Mouse (Mus musculus): Measurements from ENCODE around the gene Ssrp1. TPM values are rescaled to one million over a fixed set of nuclear protein-coding genes. Genes with fewer than 3 reads are reported as not detected.

The Ssrp1 gene
- total RNA-seq (2021) = 100 to 1,000 TPM; 126 to 128 TPM
- long read RNA-seq, experiment 1, transcript Ssrp1-201 (17 exons, 2,739 nt) = major isoform, 76 of 131 reads
- long read RNA-seq, experiment 1, partial matches to known transcripts = 45 of 131 reads
- long read RNA-seq, experiment 1, other reads (novel, unspliced or antisense) = 9 of 131 reads
- long read RNA-seq, experiment 2, transcript Ssrp1-201 (17 exons, 2,739 nt) = major isoform, 35 of 47 reads
- long read RNA-seq, experiment 2, partial matches to known transcripts = 10 of 47 reads
- long read RNA-seq, experiment 2, other reads (novel, unspliced or antisense) = 2 of 47 reads

DNA sequence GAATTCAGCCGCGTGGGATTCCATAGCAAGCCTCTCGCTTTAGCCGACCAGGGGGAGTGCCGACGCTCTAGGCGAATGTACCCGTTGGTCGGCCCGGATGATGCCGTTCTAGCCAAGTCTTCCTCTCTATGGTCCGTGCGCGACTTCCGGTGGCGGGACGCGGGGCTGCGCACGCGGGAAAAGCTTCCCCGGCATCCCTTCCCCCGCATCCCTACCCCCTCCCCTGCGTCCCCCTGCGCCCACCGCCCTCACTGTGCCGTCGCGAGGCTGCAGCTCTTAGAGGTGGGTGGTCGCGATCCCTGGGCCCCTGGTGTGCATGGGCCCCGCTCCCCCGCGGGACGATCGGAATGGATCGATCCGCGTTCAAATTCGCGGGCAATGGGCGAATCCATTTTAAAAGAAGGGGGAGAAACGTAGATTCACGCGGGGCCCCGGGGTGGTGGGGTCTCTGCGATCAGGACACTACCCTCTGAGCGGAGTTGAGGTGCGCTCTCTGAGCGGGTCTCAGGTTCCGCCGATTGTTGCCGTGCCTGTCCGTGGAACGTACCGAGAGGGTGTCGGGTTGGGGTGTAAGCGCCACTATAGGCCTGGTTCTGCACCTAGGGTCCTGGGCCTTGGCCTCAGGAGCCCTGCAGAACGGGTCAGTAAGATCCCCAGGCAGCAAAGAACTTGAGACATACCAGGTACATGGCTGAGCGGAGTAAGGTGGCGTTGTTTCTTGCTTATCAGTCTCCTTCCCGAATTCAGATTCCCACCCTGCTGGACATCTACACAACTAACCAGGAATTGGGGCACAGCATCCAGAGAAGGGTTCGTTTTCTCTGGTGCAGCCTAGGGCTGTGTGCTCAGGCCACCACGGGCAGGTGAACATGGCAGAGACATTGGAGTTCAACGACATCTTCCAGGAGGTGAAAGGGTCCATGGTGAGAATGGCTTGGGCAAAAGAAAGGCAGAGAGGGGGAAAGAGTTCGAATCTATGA is at the start of gene Ssrp1, which contains the start of gene P2rx3:
TSS of gene Ssrp1 (plus strand) at position 188 of the 980 bp plus-strand sequence.
TSS of gene P2rx3 (minus strand) at position 416 of the 980 bp plus-strand sequence.
- DNase-seq = peak; percentile 92

DNA sequence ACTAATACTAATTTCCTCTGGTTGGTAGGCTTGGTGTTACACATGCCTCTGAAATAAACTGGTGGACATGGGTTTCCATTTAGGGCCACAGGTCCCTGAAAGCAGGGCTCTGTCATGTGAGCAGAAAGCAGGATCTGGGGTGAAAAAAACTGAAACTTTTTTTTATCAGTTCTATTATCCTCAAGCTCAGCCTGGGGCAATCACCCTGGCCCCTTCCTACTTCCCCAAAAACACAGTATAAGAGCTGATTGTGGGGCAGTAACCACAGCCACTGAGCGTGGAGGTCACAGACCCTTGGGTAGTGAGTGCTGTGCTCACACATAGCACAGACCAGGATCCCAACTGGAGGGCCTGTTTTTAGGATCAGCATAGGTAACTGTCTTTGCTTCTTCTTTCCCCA is 49.1 kb upstream of the Ssrp1 start, which contains the start of gene Prg3:
TSS of gene Prg3 (plus strand) at position 286 of the 400 bp plus-strand sequence.
- no peak for DNase-seq

DNA sequence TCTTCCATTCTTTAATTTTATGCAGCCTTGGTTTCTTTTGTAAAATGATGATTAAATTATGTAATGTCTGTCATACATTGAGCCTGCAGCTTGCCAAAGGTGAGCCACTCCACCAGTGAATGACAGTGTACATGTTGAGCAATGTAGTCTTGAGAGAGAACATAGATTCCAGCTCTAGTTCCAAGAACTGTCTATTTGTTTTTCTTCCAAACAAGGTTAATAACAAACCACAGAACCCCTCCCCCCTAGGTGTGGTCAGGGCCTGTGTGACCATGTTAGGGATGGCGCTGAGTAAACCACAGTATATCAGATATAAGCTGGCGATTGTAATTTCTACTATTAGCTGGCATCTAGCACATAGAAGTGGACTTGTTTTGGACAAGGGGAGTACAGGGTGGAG is 40.7 kb upstream of the Ssrp1 start:
- no peak for DNase-seq

DNA sequence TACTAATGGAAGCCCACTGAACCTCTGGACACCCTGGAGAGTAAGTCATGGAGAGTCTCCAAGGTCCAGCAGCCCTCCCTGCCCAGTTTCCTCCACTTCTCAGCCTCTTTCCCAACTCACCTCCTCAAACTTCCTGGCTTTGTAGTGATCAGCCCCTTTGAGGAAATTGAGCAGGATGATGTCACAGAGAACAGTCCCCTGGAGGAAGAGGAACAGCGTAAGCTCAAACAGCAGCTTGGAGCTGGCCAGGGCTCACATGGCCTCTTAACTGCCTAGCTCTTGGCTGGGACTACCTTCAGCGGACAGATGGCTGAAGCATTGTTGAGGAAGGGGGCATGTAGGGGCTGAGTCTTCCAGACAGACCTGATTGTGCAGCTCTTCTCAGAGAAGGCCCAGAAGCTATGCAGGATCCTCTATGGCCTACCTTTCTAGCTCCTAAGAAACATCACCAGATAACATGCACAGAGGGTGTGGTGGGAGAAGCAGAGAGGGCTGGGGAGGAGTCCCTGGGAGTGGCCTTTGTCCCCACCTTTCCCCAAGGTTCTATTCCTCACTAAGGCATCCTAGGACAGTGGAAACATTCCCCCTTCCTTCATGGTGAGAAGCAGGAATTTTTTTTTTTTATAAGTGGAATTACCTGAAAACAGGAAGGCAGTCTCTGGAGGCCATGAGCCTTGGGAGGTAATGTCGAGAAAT is 37.4 kb upstream of the Ssrp1 start:
- DNase-seq = peak in 1 of 2 experiments; percentile 13

DNA sequence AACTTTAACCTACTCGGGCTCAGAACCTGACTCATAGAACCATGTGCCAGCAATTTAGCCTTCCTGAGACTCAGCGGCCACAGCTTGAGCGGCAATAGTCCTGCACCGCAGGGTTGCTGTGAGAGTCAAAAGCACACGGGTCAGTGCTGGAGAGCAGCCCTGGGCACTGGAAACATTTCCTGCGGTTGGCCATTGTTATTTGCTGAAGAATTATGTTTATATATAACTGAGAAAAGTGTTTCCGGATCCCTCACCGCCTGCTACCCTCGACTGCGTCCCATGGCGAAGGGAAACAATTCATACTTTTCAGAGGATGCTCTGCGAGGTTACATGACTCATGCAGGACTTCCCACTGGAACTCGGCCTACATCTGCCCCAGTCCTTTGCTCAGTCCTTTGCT is 35.5 kb upstream of the Ssrp1 start:
- peak; percentile 7 to 17 for DNase-seq

DNA sequence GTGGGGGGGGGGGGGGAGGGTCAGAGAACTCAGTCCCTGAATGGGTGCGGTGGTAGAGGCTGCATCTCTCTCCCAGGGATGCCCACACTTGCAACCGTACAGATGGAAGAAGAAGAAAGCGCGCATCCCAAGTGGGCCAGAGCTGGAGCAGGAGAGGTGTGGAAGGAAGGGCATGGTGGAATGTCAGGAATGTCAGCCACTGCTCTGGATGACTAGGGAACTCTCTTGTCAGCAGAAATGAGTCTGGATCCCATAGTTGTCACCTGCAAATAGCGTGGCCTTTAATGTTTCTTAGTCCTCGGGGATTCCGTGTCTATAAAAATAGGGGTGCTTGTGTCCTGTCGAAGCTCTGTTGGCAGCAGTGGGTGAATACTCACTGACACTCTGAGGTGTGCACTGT is 34.5 kb upstream of the Ssrp1 start:
- DNase-seq = no peak

DNA sequence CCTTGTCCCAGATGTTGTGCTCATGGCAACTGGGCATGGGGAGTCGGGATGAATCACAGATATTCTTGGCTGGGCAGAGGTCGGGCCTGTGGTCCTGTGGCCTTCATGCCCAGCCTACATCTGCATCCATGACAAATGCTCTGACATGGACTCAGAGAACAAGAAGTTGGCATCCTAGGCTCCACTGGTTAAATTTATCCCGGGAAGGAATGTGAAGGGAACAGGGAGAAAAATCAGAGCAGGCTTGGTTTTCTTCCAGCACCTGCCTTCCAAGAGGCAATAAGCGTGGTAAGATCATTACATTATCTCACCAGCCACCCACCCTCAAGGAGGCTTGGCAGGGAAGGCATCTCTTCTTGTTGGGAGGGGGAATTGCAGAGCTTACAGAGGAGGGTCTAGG is 32.7 kb upstream of the Ssrp1 start:
- DNase-seq = no peak

DNA sequence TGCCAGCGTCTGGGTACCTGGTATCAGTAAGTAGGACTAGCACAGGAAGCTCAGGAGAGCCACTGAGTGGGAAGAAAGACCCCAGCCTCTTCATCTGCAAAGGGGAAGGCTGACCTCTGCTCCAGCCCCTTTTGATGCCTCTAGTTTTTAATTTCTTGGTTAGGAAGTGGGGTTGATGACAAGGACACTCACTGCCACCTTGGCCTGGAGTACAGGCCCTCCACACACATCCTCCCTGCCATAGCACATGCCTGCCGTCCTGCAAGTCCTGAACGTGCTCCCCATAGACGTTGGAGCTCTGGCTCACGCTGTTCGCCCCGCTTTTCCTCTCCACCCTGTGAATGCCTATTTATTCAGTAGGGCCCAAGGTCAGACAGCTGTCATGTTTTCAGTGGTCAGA is 30.4 kb upstream of the Ssrp1 start:
- no peak for DNase-seq

DNA sequence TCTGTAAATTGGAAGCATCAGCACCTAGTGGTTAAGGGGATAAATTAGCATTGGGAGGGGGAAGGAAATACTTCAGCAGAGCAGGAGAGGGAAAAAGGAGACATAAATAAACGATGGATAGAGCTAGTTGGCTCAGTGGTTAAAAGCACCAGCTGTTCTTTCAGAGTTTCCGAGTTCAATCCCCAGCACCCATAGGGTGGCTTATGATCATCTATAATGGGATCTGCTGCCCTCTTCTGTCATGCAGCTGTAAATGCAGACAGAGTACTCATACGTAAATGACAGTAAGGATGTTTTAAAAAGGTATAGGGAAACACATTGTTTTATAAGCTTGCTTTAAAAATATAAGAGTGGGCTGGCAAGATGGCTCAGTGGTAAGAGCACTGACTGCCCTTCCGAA is 29.3 kb upstream of the Ssrp1 start:
- DNase-seq = peak in 1 of 2 experiments; percentile 44

DNA sequence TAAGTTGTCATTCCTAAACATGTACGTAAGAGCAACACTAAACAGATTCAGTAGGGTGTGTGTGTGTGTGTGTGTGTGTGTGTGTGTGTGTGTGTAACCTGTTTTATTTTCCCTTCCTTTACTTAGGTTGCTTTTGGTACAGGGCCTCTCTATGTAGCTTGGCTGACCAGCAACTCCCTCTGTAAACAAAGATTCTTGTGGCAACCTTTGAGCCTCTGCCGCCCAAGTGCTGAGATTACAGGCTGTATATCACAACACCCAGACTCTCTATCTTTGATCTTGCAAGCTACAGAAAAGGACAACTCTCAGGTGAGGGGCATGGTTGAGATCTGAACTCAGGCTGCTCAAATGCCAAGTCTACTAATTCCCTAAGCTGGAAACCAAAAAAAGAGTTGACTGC is 27.8 kb upstream of the Ssrp1 start:
- DNase-seq = no peak

DNA sequence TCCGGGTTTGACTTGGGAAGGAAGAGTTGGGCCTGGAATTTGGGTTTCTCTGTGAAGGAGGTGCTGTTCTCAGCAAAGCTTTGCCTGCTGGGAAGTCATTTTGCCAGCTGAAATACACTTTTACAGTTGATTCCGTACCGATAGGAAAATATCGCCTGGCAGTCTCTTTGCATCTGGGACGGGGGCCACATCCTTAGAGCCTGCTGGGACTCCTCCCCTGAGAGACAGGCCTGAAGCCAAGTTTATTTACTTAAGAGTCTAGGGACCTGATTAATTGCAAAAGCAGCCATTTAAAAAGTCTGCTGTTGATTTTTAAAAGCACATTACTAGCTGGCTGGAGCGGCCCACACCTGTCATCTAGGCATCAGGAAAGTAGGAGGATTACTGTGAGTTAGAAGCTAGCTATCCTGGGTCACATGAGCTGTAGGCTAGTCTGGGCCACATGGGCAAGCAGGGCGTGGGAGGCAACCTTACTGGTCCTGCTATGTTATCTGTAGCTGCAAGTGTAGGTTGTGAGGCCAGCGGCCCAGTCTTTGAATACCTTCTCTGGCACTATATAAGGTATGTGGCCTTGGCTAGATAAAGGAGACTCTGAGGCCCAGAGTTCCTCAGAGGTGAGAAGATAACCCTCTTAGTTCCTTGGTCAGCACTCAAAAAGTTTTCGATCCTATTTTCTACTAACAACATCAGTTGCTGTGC is 25.0 kb upstream of the Ssrp1 start:
- peak in 1 of 2 experiments; percentile 15 for DNase-seq

DNA sequence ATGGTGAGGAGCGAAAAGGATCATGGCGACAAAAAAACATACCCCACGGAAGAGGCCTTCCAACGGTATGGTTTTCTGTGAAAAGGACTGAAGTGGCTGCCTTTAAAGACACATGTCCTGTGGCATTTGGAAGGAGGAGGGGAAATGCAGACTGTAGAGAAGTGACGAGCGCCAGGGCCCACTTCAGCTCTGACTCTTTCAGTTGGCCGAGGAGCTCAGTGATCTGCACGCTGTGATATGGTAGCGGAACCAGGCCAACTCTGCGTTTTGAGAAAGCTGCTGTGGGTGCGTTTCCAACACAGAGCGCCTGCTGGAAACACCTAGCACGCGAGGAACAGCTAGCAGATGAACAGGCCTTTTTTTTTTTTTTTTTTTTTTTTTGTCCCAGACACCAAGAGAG is 24.4 kb upstream of the Ssrp1 start:
- no peak for DNase-seq

DNA sequence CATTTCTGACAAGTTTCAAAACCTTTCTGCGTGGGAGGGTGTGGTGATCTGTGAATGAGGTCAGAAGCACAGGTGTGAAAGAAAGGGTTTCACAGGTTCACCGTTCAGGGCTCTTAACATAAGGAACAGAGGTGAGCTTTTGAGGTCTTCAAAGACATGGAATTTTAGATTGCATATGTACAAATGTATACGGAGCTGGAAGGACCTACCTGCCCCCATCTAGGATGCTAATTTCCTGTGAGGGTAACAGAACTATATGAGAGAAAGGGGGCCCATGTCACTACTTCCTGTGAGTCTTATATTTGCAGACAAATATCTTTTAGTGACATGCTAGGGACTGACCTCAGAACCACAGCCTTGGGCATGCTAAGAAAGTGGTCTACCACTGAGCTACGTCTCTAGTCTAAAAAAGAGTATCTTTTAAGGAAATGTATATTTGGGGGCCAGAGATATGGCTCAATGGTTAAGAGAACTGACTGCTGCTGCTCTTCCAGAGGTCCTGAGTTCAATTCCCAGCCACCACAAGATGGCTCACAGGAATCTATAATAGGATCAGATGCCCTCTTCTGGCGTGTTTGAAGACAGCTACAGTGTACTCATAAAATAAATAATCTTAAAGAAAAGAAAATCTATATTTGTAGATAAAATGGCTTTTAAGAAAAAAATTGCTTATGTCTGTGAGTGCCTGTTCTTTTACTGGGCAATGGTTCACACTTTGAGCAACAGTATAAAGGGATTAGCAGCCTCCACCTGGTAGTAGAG is 23.0 kb upstream of the Ssrp1 start:
- no peak for DNase-seq

DNA sequence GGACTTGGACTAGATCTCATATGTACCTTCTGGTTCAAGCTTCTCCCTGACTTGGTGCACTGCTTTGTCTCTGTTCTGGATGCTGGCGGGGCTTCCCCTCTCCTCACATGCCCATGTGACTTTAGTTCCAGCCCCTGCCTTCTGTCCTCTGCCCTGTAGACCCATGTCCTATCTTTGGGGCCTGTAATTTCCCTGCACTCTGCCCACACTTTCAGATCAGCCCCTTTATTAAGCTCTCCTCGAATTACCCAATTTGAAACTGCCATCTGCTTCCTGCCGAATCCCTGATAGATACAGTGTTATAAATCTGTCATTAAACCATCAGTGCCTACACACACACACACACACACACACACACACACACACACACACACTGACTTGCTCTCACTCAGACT is 22.4 kb upstream of the Ssrp1 start:
- no peak for DNase-seq

DNA sequence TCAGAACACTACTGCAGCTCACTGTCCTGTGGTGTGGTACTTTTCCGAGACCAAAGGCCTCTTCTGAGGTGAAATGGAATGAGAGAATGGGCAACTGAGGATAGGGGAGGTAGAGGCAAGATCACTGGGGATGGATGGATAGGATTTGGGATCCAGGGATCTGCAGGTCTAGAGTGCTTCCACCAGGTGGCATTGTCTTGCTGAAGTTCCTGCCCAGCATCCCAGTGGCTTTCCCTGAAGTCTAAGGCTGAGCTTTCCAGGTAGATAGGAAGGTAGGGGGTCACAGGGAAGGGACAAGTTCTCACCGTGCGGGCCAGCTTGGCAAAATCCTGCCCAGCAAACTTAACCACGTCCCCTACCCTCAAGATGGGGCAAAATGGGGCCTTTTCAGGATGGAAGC is 15.0 kb upstream of the Ssrp1 start:
- DNase-seq = peak in 1 of 2 experiments; percentile 40

DNA sequence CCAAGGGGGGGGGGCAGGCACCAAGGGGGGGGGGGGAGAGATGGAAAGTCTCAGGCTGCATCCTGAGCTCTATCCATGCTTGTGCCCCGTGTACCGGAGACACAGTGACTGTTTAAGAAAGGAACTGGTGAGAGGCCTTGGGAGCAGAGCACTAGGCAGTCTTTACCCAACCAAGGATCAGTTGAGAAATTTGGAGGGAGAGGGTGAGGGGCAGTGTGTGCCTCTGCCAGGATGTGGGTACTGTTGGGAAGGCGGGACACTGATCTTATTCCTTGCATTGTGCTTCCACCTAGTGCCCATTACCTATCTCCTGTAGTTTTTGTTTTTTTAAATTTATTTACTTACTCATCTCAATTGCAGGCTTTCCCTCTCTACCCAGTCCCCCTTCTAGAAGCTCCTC is 10.9 kb upstream of the Ssrp1 start:
- no peak for DNase-seq

DNA sequence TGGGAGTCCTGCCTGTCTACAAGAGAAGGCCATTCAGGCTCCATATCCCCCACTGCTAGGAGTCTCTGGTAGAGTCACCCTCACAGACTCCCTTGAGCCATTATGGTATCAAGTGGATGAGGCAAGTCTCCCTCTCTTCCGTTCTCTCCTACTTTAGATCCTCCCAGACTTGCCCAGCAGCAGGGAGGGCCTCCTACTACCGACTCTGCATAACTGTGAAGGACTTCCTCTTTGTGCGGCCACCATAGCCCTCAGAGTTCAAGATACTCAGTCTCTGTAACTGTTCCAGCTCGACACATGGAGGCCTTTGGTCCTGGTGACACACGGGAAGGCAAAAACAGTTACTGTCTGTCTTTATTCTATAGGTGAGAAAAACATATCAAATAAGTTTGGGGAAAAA is 9.8 kb upstream of the Ssrp1 start:
- no peak for DNase-seq

DNA sequence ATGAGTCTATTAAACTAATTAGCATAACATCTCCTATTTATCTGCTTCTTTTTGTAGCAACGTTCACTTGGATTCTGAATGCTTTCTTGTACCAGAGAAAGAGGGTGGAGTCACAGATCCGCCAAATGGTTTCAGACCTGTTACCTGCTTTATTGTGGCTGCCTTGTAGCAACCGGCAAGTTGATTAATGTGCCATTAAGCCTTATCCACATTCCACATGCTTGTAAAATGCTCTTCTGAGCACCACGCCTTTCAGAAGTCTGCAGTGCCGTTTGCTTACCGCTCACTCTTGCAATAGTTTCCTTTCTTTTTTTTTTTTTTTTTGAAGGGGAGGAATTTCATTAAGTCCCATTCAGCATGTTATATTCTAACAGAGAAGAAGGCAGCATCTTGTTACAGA is 7.1 kb upstream of the Ssrp1 start:
- DNase-seq = no peak

DNA sequence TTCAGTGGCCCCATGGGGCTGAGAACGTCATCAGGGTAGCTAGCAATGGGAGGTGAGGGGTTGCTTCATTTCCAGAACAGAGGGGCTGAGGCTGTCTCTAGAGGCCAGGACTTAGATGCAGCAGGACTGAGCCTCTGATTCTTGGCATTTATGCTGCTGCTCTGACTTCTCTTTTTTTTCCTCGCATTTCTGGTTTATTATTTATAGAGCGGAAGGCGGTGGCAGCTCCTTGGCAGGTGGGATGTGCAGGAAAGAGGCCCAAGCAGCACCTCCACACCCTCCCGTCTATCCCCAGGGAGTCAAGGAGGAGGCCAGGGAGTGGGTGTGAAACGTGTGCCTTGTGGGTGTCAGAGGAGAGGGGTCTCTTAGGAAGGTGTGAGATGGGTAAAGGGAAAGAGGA is 6.0 kb upstream of the Ssrp1 start:
- DNase-seq = no peak

DNA sequence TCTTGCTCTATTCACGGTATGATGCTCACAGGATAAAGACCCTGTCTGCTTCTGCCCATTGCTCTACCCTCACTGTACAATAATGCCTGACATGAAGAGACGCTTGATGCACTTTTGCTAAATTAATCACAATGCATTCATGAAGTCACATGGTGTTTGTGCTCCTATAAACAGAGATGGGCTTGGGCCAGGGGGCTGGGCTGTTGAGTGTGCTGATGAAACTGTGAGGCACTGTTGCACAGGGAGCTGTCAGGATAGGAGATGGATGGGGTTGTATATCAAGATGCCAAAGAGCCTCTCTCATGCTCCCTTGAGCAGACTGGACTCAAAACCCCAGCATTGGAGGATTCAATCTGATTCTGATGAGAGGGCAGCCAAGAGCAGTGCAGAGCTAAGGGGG is 3.9 kb upstream of the Ssrp1 start:
- DNase-seq = no peak

DNA sequence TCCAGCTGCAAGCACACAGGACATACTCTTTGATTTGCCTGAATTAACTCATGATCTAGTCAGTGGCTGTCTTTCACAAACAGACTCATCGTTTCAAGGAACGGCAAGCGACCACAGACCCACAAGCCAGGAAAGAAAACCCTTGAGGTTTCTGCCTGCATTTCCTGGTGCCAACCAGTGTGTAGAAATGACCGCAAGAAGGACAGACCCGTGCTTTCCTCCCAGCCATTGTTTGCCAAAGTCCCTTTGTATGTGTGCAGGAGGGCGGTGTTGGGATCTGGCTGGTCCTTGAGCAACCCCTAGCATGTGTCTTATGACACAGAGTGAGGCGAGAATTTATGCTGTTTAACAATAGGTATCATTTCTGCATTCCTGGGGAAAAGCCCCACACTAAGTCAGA is 2.9 kb upstream of the Ssrp1 start:
- DNase-seq = no peak
